Mouse (Mus musculus) intestine, embryonic 15.5 days (tissue): ENCODE measurements around the gene Yeats4. TPM values are rescaled to one million over a fixed set of nuclear protein-coding genes. Genes with fewer than 3 reads are reported as not detected.

Source experiments
- ATAC-seq: fragments of 200-750 bp; cut with Nextera tagmentation; 2 replicates; pipeline ENCODE4 v1.8.0; 2017; ENCODE audit warnings: moderate TSS enrichment, moderate library complexity
- H3K27ac ChIP-seq: fragments of 300-500 bp; sonication (generic); 2 replicates; pipeline ENCODE4 v1.5.1; 2015; ENCODE audit warnings: mild to moderate bottlenecking, inconsistent platforms
- H3K27me3 ChIP-seq: fragments of 300-500 bp; sonication (generic); replicated peaks from 2 replicates; pipeline ENCODE4 v1.6.1; 2015; ENCODE audit warnings: inconsistent platforms
- H3K36me3 ChIP-seq: fragments of 300-500 bp; sonication (generic); 2 replicates; pipeline ENCODE4 v1.6.1; 2015; ENCODE audit warnings: inconsistent platforms
- H3K4me1 ChIP-seq: fragments of 300-500 bp; sonication (generic); replicated peaks from 2 replicates; pipeline ENCODE4 v1.6.1; 2015; ENCODE audit warnings: inconsistent platforms
- H3K4me2 ChIP-seq: fragments of 300-500 bp; sonication (generic); replicated peaks from 2 replicates; pipeline ENCODE4 v1.6.1; 2015; ENCODE audit warnings: mild to moderate bottlenecking, inconsistent platforms
- H3K4me3 ChIP-seq: fragments of 300-500 bp; sonication (generic); replicated peaks from 2 replicates; pipeline ENCODE4 v1.5.1; 2015; ENCODE audit warnings: inconsistent platforms
- H3K9ac ChIP-seq: fragments of 300-500 bp; sonication (generic); 2 replicates; pipeline ENCODE4 v1.6.1; 2015; ENCODE audit warnings: inconsistent platforms
- H3K9me3 ChIP-seq: fragments of 300-500 bp; sonication (generic); 2 replicates; pipeline ENCODE4 v1.6.1; 2016; ENCODE audit warnings: inconsistent platforms
- WGBS: fragments of 180-500 bp; shearing (Covaris S2); methylation state at CpG from one replicate; pipeline ENCODE4 v1.1.7; 2015; 5-methylcytosine and 5-hydroxymethylcytosine counted together
- polyA plus RNA-seq: library from polyadenylated mRNA; unstranded; fragments of >200 nt; fragmentation: Nextera tagmentation; extraction: Ambion mirVana; gene quantifications from 2 replicates; pipeline ENCODE4 v1.2.1, GENCODE M21; 2015

Yeats4 gene
- polyA plus RNA-seq, 1 experiment from 2014 or later = 64.9 TPM

DNA sequence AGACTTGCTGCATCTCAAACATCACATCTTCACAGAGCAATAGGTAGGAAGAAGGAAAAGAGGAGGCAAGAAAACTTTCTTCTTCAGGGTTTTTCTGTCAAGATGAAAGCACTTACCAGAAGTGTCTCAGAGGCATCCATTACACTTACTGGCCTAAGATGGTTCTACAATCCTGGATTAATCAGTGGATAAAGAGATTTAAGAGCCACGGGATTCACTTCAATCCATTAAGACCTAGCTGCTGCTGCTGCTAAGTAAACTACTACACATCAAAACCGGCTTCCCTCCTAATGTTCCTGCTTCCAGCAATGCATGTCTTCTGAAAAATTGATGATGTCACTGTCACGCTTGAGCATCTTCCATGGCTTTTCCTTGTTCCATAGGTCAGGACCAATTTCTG, 27.6 kb downstream of the Yeats4 start:
- WGBS = 82% methylated on average over 3 of the region's 3 CpGs
- no peak for ATAC-seq
- Histone ChIP-seq H3K9me3 (no peaks in the 10 kb centered on the region), H3K4me3 (no peak overlapping the region), H3K27ac (no peak overlapping the region), H3K9ac (no peak overlapping the region), H3K4me2 (no peak overlapping the region), H3K4me1 (0 out of 2 replicates have a peak, but pooled peaks cover 5% of the 10 kb centered on the region), H3K27me3 (no peaks in the 10 kb centered on the region), H3K36me3 (no peaks in the 10 kb centered on the region)

GRCm38 (mm10) chr10:117195748-117196147, 28.6 kb downstream of the Yeats4 start:
- no peak overlapping the region for H3K4me2 ChIP-seq
- H3K4me3 ChIP-seq = no peak overlapping the region
- H3K27me3 ChIP-seq = no peaks in the 10 kb centered on the region
- 96% methylated on average over 4 of the region's 4 CpGs for WGBS
- 0 out of 2 replicates have a peak, but pooled peaks cover 5% of the 10 kb centered on the region for H3K4me1 ChIP-seq
- no peak for ATAC-seq
- no peak overlapping the region for H3K27ac ChIP-seq
- H3K36me3 ChIP-seq = no peaks in the 10 kb centered on the region
- no peak overlapping the region for H3K9ac ChIP-seq
- H3K9me3 ChIP-seq = no peaks in the 10 kb centered on the region

- H3K9ac ChIP-seq = no peak overlapping the region
- H3K4me1 ChIP-seq = 0 out of 2 replicates have a peak, but pooled peaks cover 5% of the 10 kb centered on the region
- no peaks in the 10 kb centered on the region for H3K36me3 ChIP-seq
- no peak overlapping the region for H3K27ac ChIP-seq
- no peaks in the 10 kb centered on the region for H3K9me3 ChIP-seq
- H3K4me3 ChIP-seq = no peak overlapping the region
- peak; percentile 34; the same call in 1 of the 2 replicates for ATAC-seq
- H3K27me3 ChIP-seq = no peaks in the 10 kb centered on the region
- H3K4me2 ChIP-seq = no peak overlapping the region
- 74% methylated on average over 12 of the region's 12 CpGs for WGBS
Measured at GRCm38 (mm10) chr10:117195005-117195404, 29.3 kb downstream of the Yeats4 start.

- Histone ChIP-seq H3K4me2 (no peak overlapping the region), H3K9ac (no peak overlapping the region), H3K4me1 (0 out of 2 replicates have a peak, but pooled peaks cover 5% of the 10 kb centered on the region), H3K36me3 (no peaks in the 10 kb centered on the region), H3K27me3 (no peaks in the 10 kb centered on the region), H3K27ac (no peak overlapping the region), H3K9me3 (no peaks in the 10 kb centered on the region), H3K4me3 (no peak overlapping the region)
- ATAC-seq = no peak
- WGBS = 74% methylated on average over 5 of the region's 5 CpGs
Measured at GRCm38 (mm10) chr10:117193364-117193763, 30.9 kb downstream of the Yeats4 start.

DNA sequence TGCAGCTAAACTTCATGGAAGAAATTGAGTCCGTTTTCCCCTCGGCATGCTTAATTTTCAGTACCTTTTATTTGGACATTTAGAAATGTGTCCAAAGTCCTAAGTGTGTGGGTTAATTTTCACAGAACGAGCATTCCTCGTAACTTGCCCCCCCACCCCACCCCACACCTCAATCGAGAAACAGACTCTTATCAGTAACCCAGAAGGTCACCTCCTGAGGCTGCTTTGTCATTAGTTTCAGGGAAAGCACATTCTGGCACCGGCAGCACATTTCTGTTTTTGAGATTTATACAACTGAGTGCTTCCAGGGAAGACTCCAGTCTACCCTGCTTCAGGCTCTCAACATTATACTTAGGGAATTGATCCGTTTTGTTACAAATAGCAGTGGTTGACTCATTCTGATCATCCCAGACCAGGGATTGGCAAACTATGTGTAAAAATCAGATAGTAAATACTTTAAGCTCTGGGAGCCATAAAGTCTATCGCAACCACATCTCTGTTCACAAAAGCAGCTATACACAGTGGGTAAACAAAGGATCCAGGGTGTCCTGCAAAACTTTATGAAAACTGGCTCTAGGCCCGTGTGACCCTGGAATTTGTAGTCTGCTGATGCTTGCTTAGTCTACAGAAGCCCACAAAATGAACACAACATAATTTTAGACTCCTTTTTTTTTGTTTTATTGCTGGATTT, 38.8 kb downstream of the Yeats4 start:
- no peaks in the 10 kb centered on the region for H3K9me3 ChIP-seq
- peak; percentile 60 for ATAC-seq
- H3K4me2 ChIP-seq = peak overlapping the region; percentile 18
- no peak overlapping the region for H3K4me3 ChIP-seq
- peaks cover 2% of the 10 kb centered on the region; the same call in 1 of the 2 replicates for H3K4me1 ChIP-seq
- WGBS = 28% methylated on average over 9 of the region's 9 CpGs
- H3K27ac ChIP-seq = no peak overlapping the region
- no peaks in the 10 kb centered on the region for H3K36me3 ChIP-seq
- no peaks in the 10 kb centered on the region for H3K27me3 ChIP-seq
- no peak overlapping the region for H3K9ac ChIP-seq

- Histone ChIP-seq H3K9me3 (no peaks in the 10 kb centered on the region; the same call in 1 of the 2 replicates), H3K4me3 (no peak overlapping the region), H3K9ac (no peak overlapping the region), H3K36me3 (no peaks in the 10 kb centered on the region), H3K4me1 (peaks cover 2% of the 10 kb centered on the region; the same call in 1 of the 2 replicates), H3K27ac (no peak overlapping the region), H3K4me2 (no peak overlapping the region), H3K27me3 (no peaks in the 10 kb centered on the region)
- 43% methylated on average over 3 of the region's 3 CpGs for WGBS
- ATAC-seq = no peak
Measured at GRCm38 (mm10) chr10:117181098-117181497, 43.2 kb downstream of the Yeats4 start.

- peak; percentile 44 for ATAC-seq
Measured at GRCm38 (mm10) chr10:117174645-117175044, 49.7 kb downstream of the Yeats4 start.

DNA sequence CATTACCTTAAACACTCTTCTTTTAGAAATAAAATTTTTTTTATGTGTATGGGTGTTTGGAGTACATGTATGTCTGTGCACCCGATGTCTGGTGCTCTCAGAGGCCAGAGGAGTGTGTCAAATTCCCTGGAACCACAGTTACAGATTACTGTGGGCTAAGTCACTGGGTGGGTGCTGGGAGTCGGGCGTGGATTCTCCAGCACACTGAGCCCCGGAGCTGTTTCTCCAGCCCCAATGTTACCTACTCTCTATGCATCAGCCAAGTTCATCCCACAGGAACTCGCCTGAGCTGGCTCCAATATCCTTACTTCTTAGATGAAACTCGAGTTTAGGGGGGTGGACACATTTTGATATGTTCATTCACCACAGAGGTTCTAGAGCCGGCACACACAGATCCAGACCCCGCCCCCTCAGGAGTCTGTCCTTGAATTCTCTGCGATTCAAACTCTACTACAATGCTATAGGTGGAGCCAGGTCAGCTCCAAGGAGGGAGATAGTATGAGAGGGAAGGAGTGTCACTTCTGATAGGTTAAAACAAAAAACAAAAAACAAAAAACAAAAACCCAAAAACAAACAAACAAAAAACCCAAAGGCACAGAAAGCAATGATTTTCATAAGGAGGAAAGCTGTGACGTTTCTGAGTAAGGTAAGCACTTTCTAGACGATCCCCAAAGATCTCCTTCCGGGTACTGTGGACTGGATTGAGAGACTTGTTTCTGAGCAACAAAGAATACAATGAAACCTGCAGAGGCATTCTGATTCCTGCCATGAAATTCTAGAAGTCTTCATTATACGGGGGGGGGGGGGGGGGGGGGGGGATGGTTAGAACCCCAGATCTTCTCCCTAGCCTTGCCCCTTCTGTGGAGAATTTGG, 50.5 kb downstream of the Yeats4 start:
- H3K4me1 ChIP-seq = 0 out of 2 replicates have a peak, but pooled peaks cover 5% of the 10 kb centered on the region
- H3K36me3 ChIP-seq = no peaks in the 10 kb centered on the region
- H3K27ac ChIP-seq = no peak overlapping the region
- 50% methylated on average over 12 of the region's 13 CpGs for WGBS
- H3K4me2 ChIP-seq = 0 out of 2 replicates have a peak overlapping the region, but pooled peaks have one; percentile 4
- no peaks in the 10 kb centered on the region for H3K27me3 ChIP-seq
- peak; percentile 37; the same call in 1 of the 2 replicates for ATAC-seq
- no peaks in the 10 kb centered on the region; the same call in 1 of the 2 replicates for H3K9me3 ChIP-seq
- no peak overlapping the region for H3K4me3 ChIP-seq
- no peak overlapping the region for H3K9ac ChIP-seq

More at GRCm38 (mm10) chr10:117174645-117175044, 49.7 kb downstream of the Yeats4 start:
- Histone ChIP-seq H3K9me3 (no peaks in the 10 kb centered on the region; the same call in 1 of the 2 replicates), H3K27me3 (no peaks in the 10 kb centered on the region), H3K9ac (no peak overlapping the region), H3K4me3 (no peak overlapping the region), H3K27ac (no peak overlapping the region), H3K4me2 (no peak overlapping the region), H3K36me3 (no peaks in the 10 kb centered on the region), H3K4me1 (0 out of 2 replicates have a peak, but pooled peaks cover 5% of the 10 kb centered on the region)
- 59% methylated on average over 12 of the region's 12 CpGs for whole genome bisulfite sequencing

DNA sequence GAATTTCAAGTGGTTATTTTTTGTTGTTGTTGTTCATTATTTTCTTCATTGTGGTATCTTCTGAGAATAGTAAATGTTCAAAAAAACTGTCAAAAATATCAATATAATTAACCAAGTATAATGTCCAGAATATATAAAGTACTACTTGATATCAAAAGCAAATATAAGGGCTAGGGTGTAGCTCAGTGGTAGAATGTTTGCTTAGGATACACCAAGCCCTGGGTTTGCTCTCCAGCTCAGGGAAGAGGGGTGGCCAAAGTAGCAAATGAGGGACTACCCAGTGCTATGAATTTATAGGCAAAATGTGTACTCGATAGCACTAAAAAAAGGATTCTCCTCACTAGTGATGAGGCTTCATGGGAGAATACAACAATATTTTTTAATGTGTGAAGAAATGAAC, 51.2 kb downstream of the Yeats4 start:
- Histone ChIP-seq H3K27me3 (no peaks in the 10 kb centered on the region), H3K4me3 (no peak overlapping the region), H3K9me3 (no peaks in the 10 kb centered on the region; the same call in 1 of the 2 replicates), H3K36me3 (no peaks in the 10 kb centered on the region), H3K9ac (no peak overlapping the region), H3K27ac (no peak overlapping the region), H3K4me1 (0 out of 2 replicates have a peak, but pooled peaks cover 5% of the 10 kb centered on the region), H3K4me2 (no peak overlapping the region)
- WGBS = 89% methylated on average over 1 of the region's 1 CpGs
- no peak for ATAC-seq

GRCm38 (mm10) chr10:117172069-117172468, 52.2 kb downstream of the Yeats4 start:
- 24% methylated on average over 3 of the region's 3 CpGs for WGBS
- peak; percentile 66; the same call in 1 of the 2 replicates for ATAC-seq
- Histone ChIP-seq H3K27me3 (no peaks in the 10 kb centered on the region), H3K9me3 (no peaks in the 10 kb centered on the region), H3K36me3 (no peaks in the 10 kb centered on the region), H3K27ac (no peak overlapping the region), H3K4me3 (no peak overlapping the region), H3K4me2 (no peak overlapping the region), H3K4me1 (0 out of 2 replicates have a peak, but pooled peaks cover 5% of the 10 kb centered on the region), H3K9ac (no peak overlapping the region)

- Histone ChIP-seq H3K9ac (no peak overlapping the region), H3K27me3 (no peaks in the 10 kb centered on the region), H3K27ac (no peak overlapping the region), H3K9me3 (no peaks in the 10 kb centered on the region), H3K4me1 (0 out of 2 replicates have a peak, but pooled peaks cover 2% of the 10 kb centered on the region), H3K36me3 (no peaks in the 10 kb centered on the region), H3K4me2 (no peak overlapping the region), H3K4me3 (no peak overlapping the region)
- 78% methylated on average over 11 of the region's 11 CpGs for WGBS
- ATAC-seq = no peak
Measured at GRCm38 (mm10) chr10:117166785-117167425, 57.4 kb downstream of the Yeats4 start.
